Mouse (Mus musculus): ENCODE measurements around the gene Sh3pxd2b. TPM values are rescaled to one million over a fixed set of nuclear protein-coding genes. Genes with fewer than 3 reads are reported as not detected.

Sh3pxd2b gene
- polyA plus RNA-seq, 1 experiment from 2014 or later, result 13.3 TPM

DNA sequence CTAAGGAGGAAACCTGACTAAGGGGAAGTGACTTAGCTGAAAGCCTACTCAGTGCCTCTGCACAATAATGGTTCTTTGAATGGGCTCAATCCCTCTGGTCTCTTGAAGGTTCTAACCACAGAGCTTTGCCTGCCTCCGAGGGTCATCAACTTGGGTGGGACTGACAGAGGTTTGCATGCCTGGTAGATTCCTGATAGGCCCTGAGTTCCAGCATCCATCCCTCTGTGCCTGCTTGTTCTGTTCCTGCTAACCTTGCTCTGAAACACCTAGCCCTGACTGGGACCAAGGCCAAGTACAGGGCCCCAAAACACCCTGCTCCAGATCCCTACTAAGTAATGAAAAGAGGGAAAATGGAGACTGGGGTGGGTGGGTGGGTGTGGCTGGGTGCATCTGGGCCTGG, 44.2 kb upstream of the Sh3pxd2b start:
- 60% methylated on average over 1 of the region's 1 CpGs for WGBS
- ATAC-seq (ENCODE audit: insufficient number of reproducible peaks, insufficient read depth, low FRiP score, low read depth), result no peak
- no peaks in the 10 kb centered on the region for H3K9me3 ChIP-seq (ENCODE audit: control insufficient read depth, low read length)

GRCm38 (mm10) chr11:32307006-32307405, 40.6 kb upstream of the Sh3pxd2b start:
- Histone ChIP-seq H3K9me3 (ENCODE audit: control insufficient read depth, low read length) (no peaks in the 10 kb centered on the region), H3K4me2 (ENCODE audit: low read length) (no peak overlapping the region), H3K9ac (ENCODE audit: low read length) (no peak overlapping the region), H3K27me3 (ENCODE audit: control insufficient read depth, insufficient read depth, low read length) (0 out of 2 replicates have a peak, but pooled peaks cover under 1% of the 10 kb centered on the region), H3K36me3 (ENCODE audit: control insufficient read depth, insufficient read depth, low read length) (no peaks in the 10 kb centered on the region), H3K27ac (replicated peaks in 1 of 2; ENCODE audit: control insufficient read depth in 1 of 2, insufficient read depth in 1 of 2, low read depth in 2 of 2, low read length in 2 of 2) (no peak overlapping the region), H3K4me3 (ENCODE audit: control insufficient read depth in 1 of 2, insufficient read depth in 1 of 2, low read depth in 1 of 2, low read length in 2 of 2) (no peak overlapping the region), H3K4me1 (ENCODE audit: control insufficient read depth in 2 of 2, insufficient read depth in 2 of 2, low read length in 2 of 2) (no peaks in the 10 kb centered on the region)
- ATAC-seq (ENCODE audit: insufficient number of reproducible peaks, insufficient read depth, low FRiP score, low read depth), result no peak
- 70% methylated on average over 1 of the region's 1 CpGs for WGBS

More for the DNA sequence above, 44.2 kb upstream of the Sh3pxd2b start:
- Histone ChIP-seq H3K36me3 (ENCODE audit: control insufficient read depth, insufficient read depth, low read length) (no peaks in the 10 kb centered on the region), H3K4me3 (ENCODE audit: control insufficient read depth in 1 of 2, insufficient read depth in 1 of 2, low read depth in 1 of 2, low read length in 2 of 2) (no peak overlapping the region), H3K4me2 (ENCODE audit: low read length) (no peak overlapping the region), H3K4me1 (ENCODE audit: control insufficient read depth in 2 of 2, insufficient read depth in 2 of 2, low read length in 2 of 2) (no peaks in the 10 kb centered on the region), H3K27me3 (ENCODE audit: control insufficient read depth, insufficient read depth, low read length) (peaks cover 16% of the 10 kb centered on the region), H3K9ac (ENCODE audit: low read length) (no peak overlapping the region), H3K27ac (replicated peaks in 1 of 2; ENCODE audit: control insufficient read depth in 1 of 2, insufficient read depth in 1 of 2, low read depth in 2 of 2, low read length in 2 of 2) (no peak overlapping the region)

DNA sequence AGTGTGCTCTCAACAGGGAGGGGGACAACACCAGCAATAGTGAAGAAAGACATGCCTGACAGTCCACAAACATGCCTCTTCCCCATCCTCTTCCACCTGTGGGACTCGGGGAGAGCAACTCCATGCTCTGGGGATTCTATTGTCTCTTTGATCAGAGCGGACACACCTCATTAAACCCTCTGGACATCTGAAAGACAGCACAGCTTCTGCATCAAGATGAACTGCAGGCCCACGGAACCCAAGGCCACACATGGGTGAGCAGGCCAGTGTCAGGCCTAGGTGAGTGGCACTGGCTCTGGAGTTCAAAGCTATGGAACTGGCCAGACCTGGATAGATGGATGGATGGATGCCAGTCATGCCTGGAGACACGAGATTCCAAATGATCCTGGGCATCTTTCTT, 38.2 kb upstream of the Sh3pxd2b start:
- WGBS, result 61% methylated on average over 4 of the region's 4 CpGs
- no peak for ATAC-seq (ENCODE audit: insufficient number of reproducible peaks, insufficient read depth, low FRiP score, low read depth)

GRCm38 (mm10) chr11:32309928-32310327, 37.7 kb upstream of the Sh3pxd2b start:
- no peaks in the 10 kb centered on the region for H3K27me3 ChIP-seq (ENCODE audit: control insufficient read depth, insufficient read depth, low read length)
- no peak overlapping the region for H3K9ac ChIP-seq (ENCODE audit: low read length)
- H3K4me3 ChIP-seq (ENCODE audit: control insufficient read depth in 1 of 2, insufficient read depth in 1 of 2, low read depth in 1 of 2, low read length in 2 of 2), result no peak overlapping the region
- H3K4me1 ChIP-seq (ENCODE audit: control insufficient read depth in 2 of 2, insufficient read depth in 2 of 2, low read length in 2 of 2), result no peaks in the 10 kb centered on the region
- no peaks in the 10 kb centered on the region for H3K36me3 ChIP-seq (ENCODE audit: control insufficient read depth, insufficient read depth, low read length)
- 68% methylated on average over 3 of the region's 3 CpGs for WGBS
- no peaks in the 10 kb centered on the region for H3K9me3 ChIP-seq (ENCODE audit: control insufficient read depth, low read length)
- H3K27ac ChIP-seq (replicated peaks in 1 of 2; ENCODE audit: control insufficient read depth in 1 of 2, insufficient read depth in 1 of 2, low read depth in 2 of 2, low read length in 2 of 2), result no peak overlapping the region
- H3K4me2 ChIP-seq (ENCODE audit: low read length), result no peak overlapping the region
- no peak for ATAC-seq (ENCODE audit: insufficient number of reproducible peaks, insufficient read depth, low FRiP score, low read depth)

More for the DNA sequence above, 38.2 kb upstream of the Sh3pxd2b start:
- Histone ChIP-seq H3K4me3 (ENCODE audit: control insufficient read depth in 1 of 2, insufficient read depth in 1 of 2, low read depth in 1 of 2, low read length in 2 of 2) (no peak overlapping the region), H3K27ac (replicated peaks in 1 of 2; ENCODE audit: control insufficient read depth in 1 of 2, insufficient read depth in 1 of 2, low read depth in 2 of 2, low read length in 2 of 2) (no peak overlapping the region), H3K36me3 (ENCODE audit: control insufficient read depth, insufficient read depth, low read length) (no peaks in the 10 kb centered on the region), H3K27me3 (ENCODE audit: control insufficient read depth, insufficient read depth, low read length) (no peaks in the 10 kb centered on the region), H3K9me3 (ENCODE audit: control insufficient read depth, low read length) (no peaks in the 10 kb centered on the region), H3K9ac (ENCODE audit: low read length) (no peak overlapping the region), H3K4me1 (ENCODE audit: control insufficient read depth in 2 of 2, insufficient read depth in 2 of 2, low read length in 2 of 2) (no peaks in the 10 kb centered on the region), H3K4me2 (ENCODE audit: low read length) (no peak overlapping the region)

- H3K4me1 ChIP-seq (ENCODE audit: control insufficient read depth in 2 of 2, insufficient read depth in 2 of 2, low read length in 2 of 2), result peaks cover 2 to 3% of the 10 kb centered on the region in 2 experiments; a peak in 3 of 4 replicates
- no peak overlapping the region for H3K9ac ChIP-seq (ENCODE audit: low read length)
- H3K9me3 ChIP-seq (ENCODE audit: control insufficient read depth, low read length), result no peaks in the 10 kb centered on the region
- no peak for ATAC-seq (ENCODE audit: insufficient number of reproducible peaks, insufficient read depth, low FRiP score, low read depth)
- WGBS, result 73% methylated on average over 3 of the region's 3 CpGs
- H3K4me2 ChIP-seq (ENCODE audit: low read length), result no peak overlapping the region
- no peak overlapping the region for H3K4me3 ChIP-seq (ENCODE audit: control insufficient read depth in 1 of 2, insufficient read depth in 1 of 2, low read depth in 1 of 2, low read length in 2 of 2)
- H3K36me3 ChIP-seq (ENCODE audit: control insufficient read depth, insufficient read depth, low read length), result no peaks in the 10 kb centered on the region
- H3K27ac ChIP-seq (replicated peaks in 1 of 2; ENCODE audit: control insufficient read depth in 1 of 2, insufficient read depth in 1 of 2, low read depth in 2 of 2, low read length in 2 of 2), result no peak overlapping the region
- no peaks in the 10 kb centered on the region for H3K27me3 ChIP-seq (ENCODE audit: control insufficient read depth, insufficient read depth, low read length)
Measured at GRCm38 (mm10) chr11:32316009-32316408, 31.6 kb upstream of the Sh3pxd2b start.

GRCm38 (mm10) chr11:32320507-32321195, 27.0 kb upstream of the Sh3pxd2b start:
- Histone ChIP-seq H3K4me2 (ENCODE audit: low read length) (no peak overlapping the region), H3K9me3 (ENCODE audit: control insufficient read depth, low read length) (no peaks in the 10 kb centered on the region), H3K27ac (replicated peaks in 1 of 2; ENCODE audit: control insufficient read depth in 1 of 2, insufficient read depth in 1 of 2, low read depth in 2 of 2, low read length in 2 of 2) (no peak overlapping the region), H3K36me3 (ENCODE audit: control insufficient read depth, insufficient read depth, low read length) (no peaks in the 10 kb centered on the region), H3K9ac (ENCODE audit: low read length) (no peak overlapping the region), H3K4me3 (ENCODE audit: control insufficient read depth in 1 of 2, insufficient read depth in 1 of 2, low read depth in 1 of 2, low read length in 2 of 2) (no peak overlapping the region), H3K4me1 (ENCODE audit: control insufficient read depth in 2 of 2, insufficient read depth in 2 of 2, low read length in 2 of 2) (peaks cover 3 to 4% of the 10 kb centered on the region in 2 experiments; a peak in 3 of 4 replicates), H3K27me3 (ENCODE audit: control insufficient read depth, insufficient read depth, low read length) (no peaks in the 10 kb centered on the region; the same call in 1 of the 2 replicates)
- no peak for ATAC-seq (ENCODE audit: insufficient number of reproducible peaks, insufficient read depth, low FRiP score, low read depth)
- WGBS, result 54% methylated on average over 11 of the region's 11 CpGs

DNA sequence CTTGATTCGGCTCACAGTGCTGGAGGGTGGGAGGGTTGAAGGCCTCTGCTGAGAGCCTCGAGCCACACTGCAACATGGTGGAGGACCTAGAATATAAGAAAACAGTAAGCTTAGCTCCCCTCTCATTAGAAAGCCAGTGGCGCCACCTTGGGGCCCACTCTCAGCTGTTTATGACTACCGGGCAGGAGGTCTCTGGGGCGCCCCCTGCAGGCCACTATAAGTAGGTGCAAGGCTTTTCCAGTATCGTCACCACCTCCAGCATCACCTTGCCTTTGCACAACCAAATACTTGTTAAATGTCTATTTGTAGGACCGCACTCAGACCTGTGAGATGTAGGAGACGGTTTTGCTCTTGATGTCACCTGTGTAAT, 26.4 kb upstream of the Sh3pxd2b start:
- Histone ChIP-seq H3K27me3 (ENCODE audit: control insufficient read depth, insufficient read depth, low read length) (no peaks in the 10 kb centered on the region; the same call in 1 of the 2 replicates), H3K4me1 (ENCODE audit: control insufficient read depth in 2 of 2, insufficient read depth in 2 of 2, low read length in 2 of 2) (peaks cover 3 to 4% of the 10 kb centered on the region in 2 experiments; a peak in 3 of 4 replicates), H3K36me3 (ENCODE audit: control insufficient read depth, insufficient read depth, low read length) (no peaks in the 10 kb centered on the region), H3K4me3 (ENCODE audit: control insufficient read depth in 1 of 2, insufficient read depth in 1 of 2, low read depth in 1 of 2, low read length in 2 of 2) (no peak overlapping the region), H3K9ac (ENCODE audit: low read length) (no peak overlapping the region), H3K9me3 (ENCODE audit: control insufficient read depth, low read length) (no peaks in the 10 kb centered on the region), H3K27ac (replicated peaks in 1 of 2; ENCODE audit: control insufficient read depth in 1 of 2, insufficient read depth in 1 of 2, low read depth in 2 of 2, low read length in 2 of 2) (no peak overlapping the region), H3K4me2 (ENCODE audit: low read length) (no peak overlapping the region)
- no peak for ATAC-seq (ENCODE audit: insufficient number of reproducible peaks, insufficient read depth, low FRiP score, low read depth)
- WGBS, result 33% methylated on average over 8 of the region's 8 CpGs

Data from heart, embryonic 14.5 days (tissue).